Mouse (Mus musculus): ENCODE data around the gene Slc8b1. TPM values are rescaled to one million over a fixed set of nuclear protein-coding genes. Genes with fewer than 3 reads are reported as not detected.

Gene Slc8b1
- polyA plus RNA-seq, 1 experiment: 19.6 TPM

DNA sequence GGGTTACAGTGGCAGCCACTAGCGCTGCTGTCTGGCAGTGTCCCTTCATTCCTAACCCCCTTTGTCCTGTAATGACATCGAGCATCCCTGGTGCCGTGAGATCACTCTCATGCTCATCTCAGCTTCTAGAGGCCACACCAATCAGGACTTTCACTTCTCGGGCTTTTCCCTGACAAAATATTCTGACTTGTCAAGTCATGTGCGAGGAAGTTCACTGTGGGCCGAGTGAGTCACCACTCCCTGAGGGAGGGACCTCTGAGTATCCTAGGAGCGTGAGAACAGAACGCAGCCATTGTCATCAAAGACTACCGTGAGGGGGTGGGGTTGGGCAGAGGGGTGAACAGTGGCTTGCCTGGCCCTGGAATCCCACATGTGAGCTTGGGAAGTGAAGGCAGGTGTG is 6.6 kb downstream of the Slc8b1 start:
- H3K4me2 ChIP-seq (ENCODE audit: low read depth): peak overlapping the region; percentile 62
- no peak overlapping the region for H3ac ChIP-seq (ENCODE audit: control insufficient read depth, insufficient read length)
- no peak overlapping the region for H3K4me3 ChIP-seq
- peaks cover 7% of the 10 kb centered on the region for H3K36me3 ChIP-seq (ENCODE audit: control insufficient read depth, insufficient read depth)
- peaks cover 2% of the 10 kb centered on the region for H3K79me2 ChIP-seq (ENCODE audit: control insufficient read depth, insufficient read depth)
- TF ChIP-seq E2F4 (IDR thresholded peaks at IDR 0.05; ENCODE audit: insufficient read depth) (no peak), USF1 (IDR thresholded peaks at IDR 0.05; ENCODE audit: low read depth) (peak; percentile 25)
- H3K27me3 ChIP-seq (ENCODE audit: control insufficient read depth, insufficient read depth, insufficient read length): no peaks in the 10 kb centered on the region

DNA sequence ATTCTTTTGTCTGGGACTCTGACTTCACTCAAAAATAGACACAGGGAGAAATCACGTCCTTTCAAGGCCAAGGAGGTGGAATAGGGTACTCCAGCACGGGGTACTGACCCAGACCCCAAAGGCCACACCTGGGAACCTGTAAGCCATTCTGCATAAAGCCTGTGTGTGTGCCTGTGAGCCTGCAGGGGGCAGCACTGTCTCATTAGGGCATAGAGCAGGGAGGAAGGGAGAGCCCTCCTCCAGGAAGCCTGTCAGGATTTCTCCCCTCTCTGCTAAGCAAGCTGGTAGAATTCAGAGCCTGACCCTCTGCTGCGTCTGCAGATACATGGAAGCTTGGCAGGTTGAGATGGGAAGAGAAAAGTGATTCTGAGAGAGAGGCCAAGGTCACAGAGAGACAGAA is 11.7 kb downstream of the Slc8b1 start:
- TF ChIP-seq POLR2AphosphoS2 (IDR thresholded peaks at IDR 0.05; ENCODE audit: insufficient read length, low read depth) (no peak), MAX (IDR thresholded peaks at IDR 0.05; ENCODE audit: low read depth) (no peak), TCF3 (IDR thresholded peaks at IDR 0.05; ENCODE audit: insufficient read length, low read depth) (no peak), MYOD1 (IDR thresholded peaks at IDR 0.05; ENCODE audit: control insufficient read depth in 1 of 3, insufficient read length in 2 of 3, low read depth in 2 of 3) (no peak), REST (IDR thresholded peaks at IDR 0.05; ENCODE audit: insufficient read depth, insufficient read length) (no peak), POLR2A (IDR thresholded peaks at IDR 0.05; ENCODE audit: insufficient read length, low read depth) (no peak), TCF12 (IDR thresholded peaks at IDR 0.05; ENCODE audit: insufficient read depth, poor library complexity, severe bottlenecking) (no peak), CEBPB (IDR thresholded peaks at IDR 0.05; ENCODE audit: insufficient read depth, poor library complexity, severe bottlenecking) (no peak), E2F4 (IDR thresholded peaks at IDR 0.05; ENCODE audit: insufficient read depth) (no peak), MYOG (IDR thresholded peaks at IDR 0.05; ENCODE audit: control insufficient read depth in 1 of 3, insufficient read depth in 1 of 3, insufficient read length in 2 of 3, low read depth in 2 of 3) (no peak), USF1 (IDR thresholded peaks at IDR 0.05; ENCODE audit: low read depth) (no peak), SRF (IDR thresholded peaks at IDR 0.05; ENCODE audit: control insufficient read depth, insufficient read length, low read depth) (no peak)
- Histone ChIP-seq H3K4me2 (ENCODE audit: low read depth) (no peak overlapping the region), H3ac (ENCODE audit: control insufficient read depth, insufficient read length) (no peak overlapping the region), H3K27me3 (ENCODE audit: control insufficient read depth, insufficient read depth, insufficient read length) (no peaks in the 10 kb centered on the region), H3K4me3 (no peak overlapping the region), H3K36me3 (ENCODE audit: control insufficient read depth, insufficient read depth) (peaks cover 11% of the 10 kb centered on the region), H3K79me2 (ENCODE audit: control insufficient read depth, insufficient read depth) (no peaks in the 10 kb centered on the region)

DNA sequence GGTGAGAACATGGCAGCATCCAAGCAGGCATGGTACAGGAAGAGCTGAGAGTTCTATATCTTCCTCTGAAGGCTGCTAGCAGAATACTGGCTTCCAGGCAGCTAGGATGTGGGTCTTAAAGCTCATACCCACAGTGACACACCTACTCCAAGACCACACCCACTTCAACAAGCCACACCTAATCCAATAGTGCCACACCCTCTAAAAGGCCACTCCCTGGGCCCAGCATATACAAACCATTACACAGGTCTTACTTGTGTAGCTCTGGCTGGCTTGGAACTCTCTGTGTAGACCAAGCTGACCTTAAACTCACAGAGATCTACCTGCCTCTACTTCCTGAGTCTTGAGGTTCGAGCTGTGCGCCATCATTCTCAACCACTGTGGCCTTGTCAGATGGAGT is 13.8 kb downstream of the Slc8b1 start:
- H3K36me3 ChIP-seq (ENCODE audit: control insufficient read depth, insufficient read depth): peaks cover 15% of the 10 kb centered on the region

DNA sequence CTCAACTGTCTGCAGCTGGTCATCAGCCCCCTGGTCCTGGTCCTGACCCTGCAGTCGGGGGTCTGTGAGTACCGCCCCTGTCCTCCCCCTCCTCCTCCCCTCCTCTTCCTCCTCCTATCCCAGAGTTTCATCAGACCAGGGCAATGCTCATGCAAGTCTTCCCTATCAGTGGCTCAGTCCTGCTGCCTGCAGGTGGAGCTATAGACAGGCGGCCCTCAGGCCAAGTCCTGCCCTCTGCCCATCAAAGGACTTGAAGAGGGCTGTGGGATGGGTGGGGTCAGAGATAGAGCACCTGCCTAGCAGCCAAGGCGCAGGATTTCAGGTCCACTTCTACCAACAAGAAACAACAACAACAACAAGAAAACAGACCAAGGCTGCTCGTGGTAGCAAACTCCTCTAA is 14.8 kb downstream of the Slc8b1 start:
- H3K4me2 ChIP-seq (ENCODE audit: low read depth): no peak overlapping the region
- no peaks in the 10 kb centered on the region for H3K27me3 ChIP-seq (ENCODE audit: control insufficient read depth, insufficient read depth, insufficient read length)
- H3ac ChIP-seq (ENCODE audit: control insufficient read depth, insufficient read length): no peak overlapping the region
- H3K79me2 ChIP-seq (ENCODE audit: control insufficient read depth, insufficient read depth): no peaks in the 10 kb centered on the region
- H3K36me3 ChIP-seq (ENCODE audit: control insufficient read depth, insufficient read depth): peaks cover 9% of the 10 kb centered on the region
- H3K4me3 ChIP-seq: no peak overlapping the region
- TF ChIP-seq MAX (IDR thresholded peaks at IDR 0.05; ENCODE audit: low read depth): no peak
- TF ChIP-seq POLR2A (IDR thresholded peaks at IDR 0.05; ENCODE audit: insufficient read length, low read depth): no peak
- no peak for TF ChIP-seq SRF (IDR thresholded peaks at IDR 0.05; ENCODE audit: control insufficient read depth, insufficient read length, low read depth)
- TF ChIP-seq MYOD1 (IDR thresholded peaks at IDR 0.05; ENCODE audit: control insufficient read depth in 1 of 3, insufficient read length in 2 of 3, low read depth in 2 of 3): no peak
- TF ChIP-seq TCF12 (IDR thresholded peaks at IDR 0.05; ENCODE audit: insufficient read depth, poor library complexity, severe bottlenecking): no peak
- TF ChIP-seq MYOG (IDR thresholded peaks at IDR 0.05; ENCODE audit: control insufficient read depth in 1 of 3, insufficient read depth in 1 of 3, insufficient read length in 2 of 3, low read depth in 2 of 3): no peak
- no peak for TF ChIP-seq E2F4 (IDR thresholded peaks at IDR 0.05; ENCODE audit: insufficient read depth)
- no peak for TF ChIP-seq USF1 (IDR thresholded peaks at IDR 0.05; ENCODE audit: low read depth)
- no peak for TF ChIP-seq POLR2AphosphoS2 (IDR thresholded peaks at IDR 0.05; ENCODE audit: insufficient read length, low read depth)
- TF ChIP-seq TCF3 (IDR thresholded peaks at IDR 0.05; ENCODE audit: insufficient read length, low read depth): no peak
- TF ChIP-seq REST (IDR thresholded peaks at IDR 0.05; ENCODE audit: insufficient read depth, insufficient read length): no peak
- no peak for TF ChIP-seq CEBPB (IDR thresholded peaks at IDR 0.05; ENCODE audit: insufficient read depth, poor library complexity, severe bottlenecking)

More for the DNA sequence above, 13.8 kb downstream of the Slc8b1 start:
- Histone ChIP-seq H3K4me2 (ENCODE audit: low read depth) (no peak overlapping the region), H3K27me3 (ENCODE audit: control insufficient read depth, insufficient read depth, insufficient read length) (no peaks in the 10 kb centered on the region), H3K4me3 (no peak overlapping the region), H3ac (ENCODE audit: control insufficient read depth, insufficient read length) (no peak overlapping the region), H3K79me2 (ENCODE audit: control insufficient read depth, insufficient read depth) (no peaks in the 10 kb centered on the region)
- TF ChIP-seq MYOD1 (IDR thresholded peaks at IDR 0.05; ENCODE audit: control insufficient read depth in 1 of 3, insufficient read length in 2 of 3, low read depth in 2 of 3) (no peak), POLR2A (IDR thresholded peaks at IDR 0.05; ENCODE audit: insufficient read length, low read depth) (no peak), SRF (IDR thresholded peaks at IDR 0.05; ENCODE audit: control insufficient read depth, insufficient read length, low read depth) (no peak), MYOG (IDR thresholded peaks at IDR 0.05; ENCODE audit: control insufficient read depth in 1 of 3, insufficient read depth in 1 of 3, insufficient read length in 2 of 3, low read depth in 2 of 3) (no peak), TCF12 (IDR thresholded peaks at IDR 0.05; ENCODE audit: insufficient read depth, poor library complexity, severe bottlenecking) (no peak), REST (IDR thresholded peaks at IDR 0.05; ENCODE audit: insufficient read depth, insufficient read length) (no peak), MAX (IDR thresholded peaks at IDR 0.05; ENCODE audit: low read depth) (no peak), CEBPB (IDR thresholded peaks at IDR 0.05; ENCODE audit: insufficient read depth, poor library complexity, severe bottlenecking) (no peak), E2F4 (IDR thresholded peaks at IDR 0.05; ENCODE audit: insufficient read depth) (no peak), USF1 (IDR thresholded peaks at IDR 0.05; ENCODE audit: low read depth) (no peak), POLR2AphosphoS2 (IDR thresholded peaks at IDR 0.05; ENCODE audit: insufficient read length, low read depth) (no peak), TCF3 (IDR thresholded peaks at IDR 0.05; ENCODE audit: insufficient read length, low read depth) (no peak)

DNA sequence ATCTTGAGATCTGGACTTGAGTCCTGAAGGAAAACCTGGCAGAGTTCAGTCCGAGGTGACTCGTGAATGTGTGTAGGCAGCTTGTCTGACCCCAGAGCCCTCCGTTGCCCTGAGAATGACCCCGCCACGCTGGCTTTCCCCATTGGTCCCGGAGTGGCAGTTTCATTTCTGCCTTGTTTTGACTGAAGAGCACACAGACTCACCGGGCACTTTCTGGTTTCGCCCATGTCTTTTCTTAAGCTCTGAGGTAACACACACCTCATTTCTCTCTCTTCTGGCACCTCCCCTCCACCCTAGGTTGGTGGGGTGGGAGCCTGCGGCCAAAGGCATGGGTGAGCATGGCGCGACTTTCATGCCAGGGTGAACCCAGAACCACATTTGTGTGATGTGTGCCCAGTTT is 15.3 kb downstream of the Slc8b1 start:
- TF ChIP-seq TCF3 (IDR thresholded peaks at IDR 0.05; ENCODE audit: insufficient read length, low read depth) (no peak), POLR2A (IDR thresholded peaks at IDR 0.05; ENCODE audit: insufficient read length, low read depth) (no peak), E2F4 (IDR thresholded peaks at IDR 0.05; ENCODE audit: insufficient read depth) (no peak), TCF12 (IDR thresholded peaks at IDR 0.05; ENCODE audit: insufficient read depth, poor library complexity, severe bottlenecking) (no peak)
- no peak overlapping the region for H3K4me2 ChIP-seq (ENCODE audit: low read depth)
- H3K4me3 ChIP-seq: no peak overlapping the region
- no peaks in the 10 kb centered on the region for H3K79me2 ChIP-seq (ENCODE audit: control insufficient read depth, insufficient read depth)
- H3ac ChIP-seq (ENCODE audit: control insufficient read depth, insufficient read length): no peak overlapping the region
- no peaks in the 10 kb centered on the region for H3K27me3 ChIP-seq (ENCODE audit: control insufficient read depth, insufficient read depth, insufficient read length)
- H3K36me3 ChIP-seq (ENCODE audit: control insufficient read depth, insufficient read depth): peaks cover 9% of the 10 kb centered on the region
